Mouse (Mus musculus) myocyte (in vitro differentiated cells): ENCODE measurements around the gene Cdh3. TPM values are rescaled to one million over a fixed set of nuclear protein-coding genes. Genes with fewer than 3 reads are reported as not detected.
A peak's percentile ranks its signal among the peaks of the same experiment; 100 is the strongest.

Source experiments
- H3K27me3 ChIP-seq: one replicate; pipeline ENCODE4 v1.6.1; 2011; ENCODE audit not compliant: control insufficient read depth, insufficient read depth, insufficient read length
- H3K36me3 ChIP-seq: one replicate; pipeline ENCODE4 v1.6.1; 2011; ENCODE audit not compliant: control insufficient read depth, insufficient read depth
- H3K4me2 ChIP-seq: one replicate; pipeline ENCODE4 v1.6.1; 2011; ENCODE audit warnings: low read depth, control low read depth
- H3K4me3 ChIP-seq: one replicate; pipeline ENCODE4 v1.5.1; 2011; ENCODE audit warnings: mild to moderate bottlenecking, control low read depth, moderate library complexity
- H3K79me2 ChIP-seq: one replicate; pipeline ENCODE4 v1.6.1; 2011; ENCODE audit not compliant: control insufficient read depth, insufficient read depth
- H3ac ChIP-seq: one replicate; pipeline ENCODE4 v1.6.1; 2011; ENCODE audit not compliant: control insufficient read depth, insufficient read length
- CEBPB ChIP-seq: IDR thresholded peaks from 2 replicates; pipeline ENCODE4 v1.6.1; 2011; ENCODE audit warnings: mild to moderate bottlenecking, moderate library complexity; ENCODE audit not compliant: poor library complexity, insufficient read depth, severe bottlenecking
- E2F4 ChIP-seq: IDR thresholded peaks from one replicate; pipeline ENCODE4 v1.6.1; 2011; ENCODE audit warnings: mild to moderate bottlenecking, control low read depth, moderate library complexity; ENCODE audit not compliant: insufficient read depth
- MAX ChIP-seq: IDR thresholded peaks from one replicate; pipeline ENCODE4 v1.6.1; 2011; ENCODE audit warnings: low read depth, mild to moderate bottlenecking, control low read depth
- MYOD1 ChIP-seq, 3 experiments: IDR thresholded peaks; one replicate each; pipeline ENCODE4 v1.6.1; 2011; ENCODE audit warnings: control low read depth in 2 of 3, low read depth in 2 of 3, mild to moderate bottlenecking in 2 of 3, moderate library complexity in 1 of 3; ENCODE audit not compliant: insufficient read length in 2 of 3, control insufficient read depth in 1 of 3
- MYOG ChIP-seq, 3 experiments: IDR thresholded peaks; one replicate each; pipeline ENCODE4 v1.6.1; 2011; ENCODE audit warnings: control low read depth in 2 of 3, low read depth in 2 of 3, mild to moderate bottlenecking in 2 of 3; ENCODE audit not compliant: insufficient read length in 2 of 3, control insufficient read depth in 1 of 3, insufficient read depth in 1 of 3
- POLR2A ChIP-seq: IDR thresholded peaks from one replicate; pipeline ENCODE4 v1.6.1; 2011; ENCODE audit warnings: low read depth, mild to moderate bottlenecking, control low read depth, moderate library complexity; ENCODE audit not compliant: insufficient read length
- POLR2AphosphoS2 ChIP-seq: IDR thresholded peaks from one replicate; pipeline ENCODE4 v1.6.1; 2011; ENCODE audit warnings: low read depth, control low read depth; ENCODE audit not compliant: insufficient read length
- REST ChIP-seq: IDR thresholded peaks from one replicate; pipeline ENCODE4 v1.6.1; 2011; ENCODE audit warnings: mild to moderate bottlenecking, control low read depth, moderate library complexity; ENCODE audit not compliant: insufficient read depth, insufficient read length
- SRF ChIP-seq: IDR thresholded peaks from one replicate; pipeline ENCODE4 v1.6.1; 2011; ENCODE audit warnings: low read depth; ENCODE audit not compliant: control insufficient read depth, insufficient read length
- TCF12 ChIP-seq: IDR thresholded peaks from one replicate; pipeline ENCODE4 v1.6.1; 2011; ENCODE audit warnings: mild to moderate bottlenecking, control low read depth; ENCODE audit not compliant: poor library complexity, insufficient read depth, severe bottlenecking
- TCF3 ChIP-seq: IDR thresholded peaks from one replicate; pipeline ENCODE4 v1.6.1; 2011; ENCODE audit warnings: low read depth, control low read depth; ENCODE audit not compliant: insufficient read length
- USF1 ChIP-seq: IDR thresholded peaks from one replicate; pipeline ENCODE4 v1.6.1; 2011; ENCODE audit warnings: low read depth, mild to moderate bottlenecking, control low read depth, moderate library complexity
- polyA plus RNA-seq: library from polyadenylated mRNA; unstranded; fragments of >200 nt; fragmentation: generic; extraction: Trizol; gene quantifications from one replicate; pipeline ENCODE4 v1.2.1, GENCODE M21; 2012; ENCODE audit warnings: missing spikeins

The Cdh3 gene
- polyA plus RNA-seq, 1 experiment, result 0.17 TPM

- no peak overlapping the region for H3K4me3 ChIP-seq
- H3ac ChIP-seq, result no peak overlapping the region
- no peak overlapping the region for H3K4me2 ChIP-seq
- no peaks in the 10 kb centered on the region for H3K36me3 ChIP-seq
- TF ChIP-seq POLR2A (no peak), TCF12 (no peak), REST (no peak), SRF (no peak), TCF3 (no peak), MYOG (IDR thresholded peaks at IDR 0.05; ENCODE audit: control insufficient read depth in 1 of 3, insufficient read depth in 1 of 3, insufficient read length in 2 of 3, low read depth in 2 of 3) (no peak), MAX (no peak), CEBPB (no peak), MYOD1 (IDR thresholded peaks at IDR 0.05; ENCODE audit: control insufficient read depth in 1 of 3, insufficient read length in 2 of 3, low read depth in 2 of 3) (no peak), POLR2AphosphoS2 (no peak), E2F4 (no peak), USF1 (no peak)
- no peaks in the 10 kb centered on the region for H3K27me3 ChIP-seq
- H3K79me2 ChIP-seq, result no peaks in the 10 kb centered on the region
Measured at GRCm38 (mm10) chr8:106515946-106516479, 5.3 kb downstream of the Cdh3 start.

DNA sequence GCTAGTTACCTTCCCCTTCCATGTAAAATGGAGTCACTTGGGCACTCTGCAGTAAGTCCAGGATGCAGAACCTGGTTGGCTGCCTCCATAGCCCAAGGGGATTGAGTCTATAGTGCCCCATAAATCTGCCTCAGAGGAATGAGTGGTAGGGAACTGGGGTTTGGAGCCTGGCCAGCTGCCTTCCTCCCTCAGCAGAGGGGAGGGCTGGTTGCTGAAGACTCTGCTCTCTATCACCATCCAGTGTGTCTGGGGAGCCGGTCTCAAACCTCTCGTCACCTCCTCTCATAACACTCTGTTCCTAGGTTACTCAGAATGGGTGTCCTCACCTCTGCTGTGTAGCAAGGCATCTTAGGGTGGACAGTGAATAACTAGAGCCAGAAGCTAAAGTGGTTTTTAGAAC, 5.9 kb downstream of the Cdh3 start:
- Histone ChIP-seq H3K36me3 (no peaks in the 10 kb centered on the region), H3ac (no peak overlapping the region), H3K79me2 (no peaks in the 10 kb centered on the region), H3K27me3 (no peaks in the 10 kb centered on the region), H3K4me3 (no peak overlapping the region), H3K4me2 (no peak overlapping the region)
- TF ChIP-seq E2F4 (no peak), MAX (no peak), TCF12 (no peak), POLR2A (no peak), MYOG (IDR thresholded peaks at IDR 0.05; ENCODE audit: control insufficient read depth in 1 of 3, insufficient read depth in 1 of 3, insufficient read length in 2 of 3, low read depth in 2 of 3) (no peak), SRF (no peak), POLR2AphosphoS2 (no peak)

DNA sequence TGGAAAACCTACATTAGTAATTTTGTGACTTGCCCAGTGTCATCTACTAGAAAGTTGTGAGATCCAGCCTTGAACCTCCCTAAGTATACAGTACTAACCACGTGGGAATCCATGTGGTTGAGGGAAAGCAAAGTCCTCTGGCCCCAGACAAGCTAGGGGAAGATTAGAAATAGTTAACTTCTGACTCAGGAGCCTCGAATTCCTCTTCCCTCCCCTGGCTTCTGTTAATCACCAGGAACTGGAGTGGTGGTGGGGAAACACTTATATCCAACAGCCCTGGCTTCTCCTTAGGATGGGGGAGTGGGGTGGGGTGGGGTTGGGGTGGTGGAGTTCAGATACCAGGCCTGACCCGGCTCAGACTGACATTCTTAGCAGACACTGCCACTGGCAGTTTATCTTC, 8.1 kb downstream of the Cdh3 start:
- no peaks in the 10 kb centered on the region for H3K27me3 ChIP-seq
- H3K4me3 ChIP-seq, result no peak overlapping the region
- no peaks in the 10 kb centered on the region for H3K36me3 ChIP-seq
- peak; percentile 58 for TF ChIP-seq USF1
- TF ChIP-seq MAX, result peak; percentile 15
- no peak for TF ChIP-seq TCF3
- TF ChIP-seq E2F4, result no peak
- no peak for TF ChIP-seq MYOD1 (IDR thresholded peaks at IDR 0.05; ENCODE audit: control insufficient read depth in 1 of 3, insufficient read length in 2 of 3, low read depth in 2 of 3)
- TF ChIP-seq TCF12, result no peak
- TF ChIP-seq POLR2A, result no peak
- TF ChIP-seq SRF, result no peak
- no peak overlapping the region for H3ac ChIP-seq
- H3K4me2 ChIP-seq, result no peak overlapping the region
- no peaks in the 10 kb centered on the region for H3K79me2 ChIP-seq

DNA sequence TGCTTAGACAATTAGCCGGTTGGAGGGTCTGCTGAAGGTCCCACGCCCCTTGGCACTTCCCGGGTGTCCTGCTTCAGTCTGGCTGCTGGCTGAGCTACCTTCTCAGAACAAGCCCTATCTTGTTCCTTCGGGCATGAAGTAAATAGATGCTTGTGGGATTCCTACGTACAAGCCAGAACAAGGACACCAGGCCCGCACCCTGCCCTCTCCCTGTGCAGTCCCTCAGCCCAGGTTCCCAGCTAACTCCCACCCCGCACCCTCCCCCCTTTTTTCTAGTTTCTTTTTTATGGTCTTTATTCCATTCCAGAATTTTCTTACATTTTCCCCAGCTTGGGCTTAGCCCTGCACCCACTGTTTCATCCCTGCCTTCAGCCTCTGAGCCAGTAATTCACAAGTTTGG, 9.9 kb downstream of the Cdh3 start:
- Histone ChIP-seq H3K4me3 (no peak overlapping the region), H3K79me2 (no peaks in the 10 kb centered on the region), H3K4me2 (no peak overlapping the region)

DNA sequence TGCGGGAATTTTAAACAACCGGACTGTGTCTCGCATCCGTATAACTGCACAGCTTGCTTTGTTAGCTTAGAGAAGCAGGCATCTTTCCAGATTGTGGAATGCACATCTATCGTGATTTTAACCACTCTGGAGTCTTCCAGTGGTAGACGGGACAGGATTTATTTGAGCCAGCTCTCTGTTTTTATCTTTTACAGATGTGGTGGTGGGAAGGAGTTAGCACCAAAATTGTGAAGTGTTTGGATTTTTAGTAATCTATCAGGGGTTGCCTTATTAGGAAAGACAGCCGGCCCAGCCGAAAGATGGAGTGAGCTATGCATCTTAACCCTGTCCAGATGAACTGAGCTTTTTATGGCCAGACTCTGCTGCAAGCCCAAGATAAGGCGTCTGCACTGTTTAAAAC, 11.2 kb downstream of the Cdh3 start:
- H3K4me3 ChIP-seq, result no peak overlapping the region
- no peaks in the 10 kb centered on the region for H3K36me3 ChIP-seq
- no peak for TF ChIP-seq REST
- TF ChIP-seq TCF3, result no peak
- no peak for TF ChIP-seq SRF
- no peak for TF ChIP-seq E2F4
- no peak for TF ChIP-seq MYOG (IDR thresholded peaks at IDR 0.05; ENCODE audit: control insufficient read depth in 1 of 3, insufficient read depth in 1 of 3, insufficient read length in 2 of 3, low read depth in 2 of 3)
- TF ChIP-seq USF1, result no peak
- no peak for TF ChIP-seq TCF12
- TF ChIP-seq MAX, result no peak
- TF ChIP-seq CEBPB, result no peak
- no peak for TF ChIP-seq MYOD1 (IDR thresholded peaks at IDR 0.05; ENCODE audit: control insufficient read depth in 1 of 3, insufficient read length in 2 of 3, low read depth in 2 of 3)
- TF ChIP-seq POLR2AphosphoS2, result no peak
- no peak for TF ChIP-seq POLR2A
- H3K4me2 ChIP-seq, result no peak overlapping the region
- no peaks in the 10 kb centered on the region for H3K27me3 ChIP-seq
- no peak overlapping the region for H3ac ChIP-seq
- H3K79me2 ChIP-seq, result no peaks in the 10 kb centered on the region

More for the DNA sequence above, 9.9 kb downstream of the Cdh3 start:
- no peak overlapping the region for H3ac ChIP-seq
- TF ChIP-seq USF1 (no peak), REST (no peak), POLR2A (no peak), MYOG (IDR thresholded peaks at IDR 0.05; ENCODE audit: control insufficient read depth in 1 of 3, insufficient read depth in 1 of 3, insufficient read length in 2 of 3, low read depth in 2 of 3) (no peak), MYOD1 (IDR thresholded peaks at IDR 0.05; ENCODE audit: control insufficient read depth in 1 of 3, insufficient read length in 2 of 3, low read depth in 2 of 3) (no peak), MAX (no peak), TCF3 (no peak), CEBPB (no peak), TCF12 (no peak)
- H3K27me3 ChIP-seq, result no peaks in the 10 kb centered on the region
- no peaks in the 10 kb centered on the region for H3K36me3 ChIP-seq
